Mouse (Mus musculus) right cerebral cortex, postnatal 36 days (tissue): Measurements from ENCODE around the gene Sh2d1b1.
"Not testable (repeated sequence)": the region's sequence is repeated elsewhere in the genome, so short reads cannot be mapped to it uniquely, and the experiment has no call there.

Source experiments
- DNase-seq, 2 experiments: peaks; one replicate each; pipeline ENCODE4 v3.0.0; 2022; ENCODE audit warnings: low spot score in 2 of 2, mixed read lengths in 1 of 2

Sh2d1b1 gene

DNA sequence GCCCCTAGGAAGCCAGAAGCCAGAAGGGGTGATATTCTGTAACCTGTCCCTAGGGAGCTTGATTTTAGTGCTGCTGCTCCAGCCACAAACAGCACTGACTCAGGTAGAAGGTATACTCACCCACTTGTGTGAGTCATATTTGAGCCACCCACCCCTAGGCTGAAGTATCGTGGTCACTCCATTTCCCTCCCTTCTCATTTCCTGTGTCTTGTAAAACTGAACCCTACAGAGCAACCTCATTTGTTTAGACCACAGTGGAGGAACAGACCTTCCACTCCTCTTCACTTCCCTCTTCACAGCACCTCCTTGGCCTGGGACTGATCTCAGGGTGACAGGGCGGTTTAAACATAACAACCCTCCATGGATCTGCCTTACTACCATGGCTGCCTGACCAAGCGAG is at the start of gene Sh2d1b1:
Sh2d1b1 (plus strand) TSS at position 305 of the 400 bp plus-strand sequence.
- no peak for DNase-seq

- not testable (repeated sequence) for DNase-seq
These were observed 44.4 kb upstream of the Sh2d1b1 start, which contains the start of gene Sh2d1b2 for GRCm38 (mm10) chr1:170232688-170233087. Sh2d1b2 (plus strand) TSS chr1:170232749.

GRCm38 (mm10) chr1:170245016-170245415 is 32.1 kb upstream of the Sh2d1b1 start:
- no peak for DNase-seq

GRCm38 (mm10) chr1:170254893-170255559 is 22.1 kb upstream of the Sh2d1b1 start:
- DNase-seq: no peak

DNA sequence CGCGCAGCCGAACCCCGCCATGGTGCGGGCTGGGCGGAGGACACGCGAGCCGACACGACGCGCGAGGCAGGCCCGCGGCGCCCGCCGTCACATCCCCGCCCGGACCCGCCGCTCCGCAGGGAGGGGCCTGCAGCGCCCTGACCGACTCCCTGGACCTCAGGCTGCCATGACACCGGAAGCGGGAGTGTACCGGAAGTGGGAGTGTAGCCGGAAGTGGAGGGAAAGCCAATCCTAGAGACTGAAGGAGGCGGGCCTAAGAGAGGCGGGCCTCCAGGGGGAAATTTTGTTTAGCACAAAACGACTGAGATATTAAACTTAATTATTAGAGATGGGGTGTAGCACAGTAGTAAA is 21.6 kb upstream of the Sh2d1b1 start:
- peak; percentile 69 to 80 for DNase-seq

- DNase-seq: no peak
These were observed 6.8 kb upstream of the Sh2d1b1 start for GRCm38 (mm10) chr1:170270281-170270680.

GRCm38 (mm10) chr1:170270696-170271095 is 6.4 kb upstream of the Sh2d1b1 start:
- no peak for DNase-seq

- no peak for DNase-seq
These were observed 3.9 kb upstream of the Sh2d1b1 start for GRCm38 (mm10) chr1:170273252-170273651.

DNA sequence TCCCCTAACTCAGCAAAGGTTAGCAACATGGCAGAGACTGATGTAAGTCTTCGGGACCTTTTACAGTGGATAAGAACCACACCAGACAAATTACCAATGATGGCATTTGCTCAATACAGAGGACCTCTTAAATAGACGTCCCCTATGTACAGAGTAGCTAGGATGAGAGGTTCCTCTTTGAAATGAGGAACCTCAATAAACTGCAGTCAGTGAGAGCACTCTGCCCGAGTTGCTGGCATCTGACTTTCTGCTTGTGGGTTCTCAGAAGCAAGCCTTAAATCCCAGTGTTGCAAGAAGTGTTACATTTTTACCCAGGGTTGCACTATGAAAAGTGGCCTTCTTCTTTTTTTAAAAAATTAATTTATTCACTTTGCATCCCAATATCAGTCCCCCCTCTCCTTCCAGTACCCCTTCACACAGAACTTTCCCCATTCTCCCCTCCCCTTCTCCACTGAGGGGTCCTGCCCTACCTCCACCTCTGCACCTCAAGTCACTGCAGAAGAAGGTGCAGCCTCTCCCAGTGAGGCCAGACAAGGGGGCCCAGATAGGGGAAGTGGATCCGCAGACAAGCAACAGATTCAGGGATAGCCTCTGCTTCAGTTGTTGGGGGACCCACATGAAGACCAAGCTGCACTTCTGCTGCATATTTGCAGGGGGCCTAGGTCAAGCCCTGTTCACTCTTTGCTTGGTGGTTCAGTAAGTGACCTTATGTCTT is 5.5 kb downstream of the Sh2d1b1 start:
- no peak for DNase-seq

- peak; percentile 20 to 55 for DNase-seq
These were observed 15.3 kb downstream of the Sh2d1b1 start for GRCm38 (mm10) chr1:170292239-170292951.

DNA sequence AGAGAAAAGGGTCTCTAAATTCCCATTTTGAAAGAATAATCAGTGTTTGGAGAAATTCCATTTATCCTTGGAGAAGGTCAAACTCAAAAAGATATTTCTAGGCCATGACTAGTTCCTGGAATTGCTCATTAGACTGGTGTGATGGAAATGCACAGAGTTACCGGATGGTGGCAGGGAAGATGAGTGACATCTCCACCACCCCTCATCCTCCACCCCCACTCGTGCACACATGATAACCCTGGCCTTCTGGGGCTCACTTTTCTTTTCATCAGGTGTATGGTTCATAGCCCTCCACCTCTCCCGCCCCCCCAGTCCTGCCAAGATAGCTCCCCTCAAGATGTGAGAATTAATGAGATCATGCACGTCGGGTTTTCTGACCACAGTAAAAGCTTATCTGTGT is 16.1 kb downstream of the Sh2d1b1 start:
- no peak for DNase-seq

DNA sequence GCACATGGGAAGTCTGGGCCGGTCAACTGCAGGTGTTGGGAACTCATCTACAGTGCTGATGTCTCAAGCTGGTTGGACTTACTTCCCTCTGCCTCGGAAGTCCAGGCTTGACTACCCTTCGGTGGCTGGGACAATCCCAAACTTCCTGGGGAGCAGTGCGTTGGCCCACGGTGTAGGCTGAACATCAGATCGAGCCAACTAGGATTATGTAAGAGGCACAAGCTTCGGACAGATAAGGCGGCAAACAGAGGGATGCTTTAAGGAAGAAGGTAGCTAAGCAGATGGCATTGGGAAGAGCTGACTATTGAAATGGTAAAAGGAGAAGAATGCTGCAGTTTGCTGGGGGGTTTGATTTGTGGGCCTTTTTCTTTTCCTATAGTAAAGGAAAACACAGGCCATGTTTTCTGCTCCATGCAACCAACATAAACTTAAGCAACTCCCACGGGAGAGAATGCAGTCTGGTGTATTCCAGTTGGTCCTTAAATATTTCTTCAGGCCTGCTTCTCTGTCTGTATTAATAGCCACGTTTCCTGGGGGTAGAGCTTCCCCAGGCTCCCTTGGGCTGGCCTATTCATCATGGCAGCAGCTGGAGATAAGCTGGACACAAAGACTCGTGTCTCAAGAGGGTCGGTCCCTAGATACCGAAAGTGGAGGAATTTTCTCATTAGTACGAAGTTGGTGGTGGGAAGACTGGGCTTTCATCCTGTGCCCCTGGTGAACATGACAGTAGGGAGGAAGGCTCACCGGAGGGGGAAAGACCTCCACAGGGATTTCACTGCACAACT is 17.9 kb downstream of the Sh2d1b1 start:
- DNase-seq: no peak

DNA sequence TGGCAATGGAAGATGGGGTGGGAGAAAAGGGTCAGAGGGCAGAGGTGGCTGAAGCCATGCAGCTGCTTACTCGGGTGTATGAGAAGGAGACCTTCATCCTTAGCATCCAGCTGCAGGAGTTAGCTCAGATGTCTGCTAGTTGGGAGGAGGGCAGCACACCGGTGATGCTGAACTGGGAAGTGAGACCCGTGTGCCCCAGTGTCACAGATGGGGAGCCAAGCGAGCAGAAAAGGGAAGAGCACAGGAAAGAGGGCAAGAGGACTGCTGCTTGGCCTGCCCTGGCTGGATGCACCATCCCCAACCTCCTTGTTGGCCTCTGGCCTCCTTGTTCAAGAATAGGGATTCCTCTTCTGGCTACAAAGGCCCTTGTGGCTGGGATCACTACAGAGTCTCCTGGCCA is 22.4 kb downstream of the Sh2d1b1 start:
- DNase-seq: no peak

- DNase-seq: no peak
These were observed 24.6 kb downstream of the Sh2d1b1 start for GRCm38 (mm10) chr1:170301686-170302085.

- DNase-seq: no peak
These were observed 25.3 kb downstream of the Sh2d1b1 start for GRCm38 (mm10) chr1:170302456-170302855.

DNA sequence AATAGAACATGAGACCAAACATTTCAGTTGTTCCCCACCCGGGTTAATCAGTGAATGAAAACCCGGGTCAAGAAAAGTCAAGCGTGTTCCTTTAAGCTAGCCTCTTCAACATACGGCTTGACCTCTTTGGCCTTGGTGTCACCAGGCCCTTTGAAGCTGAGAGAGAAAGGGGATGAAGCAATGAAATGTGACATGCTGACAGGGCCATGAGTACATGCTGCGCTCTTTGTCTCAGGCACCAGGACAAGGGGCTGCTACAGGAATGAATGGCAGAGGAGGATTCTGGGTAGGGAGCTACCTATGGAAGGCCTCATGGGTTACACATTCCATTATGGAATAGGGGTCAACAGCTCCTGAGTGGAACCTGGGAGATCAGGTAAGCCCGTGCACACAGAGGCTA is 26.0 kb downstream of the Sh2d1b1 start:
- no peak for DNase-seq

DNA sequence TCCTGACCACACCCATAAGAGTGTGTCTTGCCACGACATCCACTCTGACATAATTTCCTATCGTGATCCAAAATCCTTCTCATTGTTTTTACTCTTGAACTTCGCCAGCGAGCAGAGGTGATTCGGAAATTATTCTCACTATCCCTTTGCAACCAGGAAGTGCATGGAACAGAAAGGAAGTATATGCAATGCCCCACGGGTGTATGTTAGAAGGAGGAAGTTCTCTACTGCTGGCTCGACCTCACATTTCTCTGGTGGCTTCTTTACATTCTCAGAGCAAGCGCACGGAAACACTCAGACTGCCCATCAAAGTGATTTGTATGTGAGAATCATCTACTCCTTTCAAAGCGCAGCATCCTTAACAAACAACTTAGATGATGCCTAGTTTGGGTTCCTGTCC is 27.9 kb downstream of the Sh2d1b1 start:
- no peak for DNase-seq

DNA sequence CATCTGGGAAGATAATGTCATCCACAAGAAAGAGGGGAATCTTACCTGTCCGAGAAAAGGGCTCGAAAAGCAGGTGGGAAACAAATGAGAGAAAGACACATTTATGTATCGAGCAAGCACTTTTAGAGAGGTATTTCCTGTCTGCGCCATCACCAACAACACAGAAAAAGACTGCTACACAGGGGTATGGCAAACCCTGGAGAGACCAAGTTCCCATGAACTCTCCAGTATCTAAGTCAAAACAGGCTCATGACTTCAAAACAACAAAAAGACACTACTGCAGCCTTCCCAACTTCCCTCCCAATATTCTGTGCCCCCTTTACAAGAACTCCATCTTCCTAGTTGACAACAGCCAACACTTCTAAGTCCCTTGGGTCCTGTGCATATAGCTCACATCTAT is 29.1 kb downstream of the Sh2d1b1 start, which contains the start of gene Gm7694:
Gm7694 (minus strand) TSS at position 101 of the 400 bp plus-strand sequence.
- no peak for DNase-seq

- DNase-seq: no peak
These were observed 31.4 kb downstream of the Sh2d1b1 start, which contains the start of gene Spata46 for GRCm38 (mm10) chr1:170308503-170308902. Spata46 (plus strand) TSS chr1:170308803.

DNA sequence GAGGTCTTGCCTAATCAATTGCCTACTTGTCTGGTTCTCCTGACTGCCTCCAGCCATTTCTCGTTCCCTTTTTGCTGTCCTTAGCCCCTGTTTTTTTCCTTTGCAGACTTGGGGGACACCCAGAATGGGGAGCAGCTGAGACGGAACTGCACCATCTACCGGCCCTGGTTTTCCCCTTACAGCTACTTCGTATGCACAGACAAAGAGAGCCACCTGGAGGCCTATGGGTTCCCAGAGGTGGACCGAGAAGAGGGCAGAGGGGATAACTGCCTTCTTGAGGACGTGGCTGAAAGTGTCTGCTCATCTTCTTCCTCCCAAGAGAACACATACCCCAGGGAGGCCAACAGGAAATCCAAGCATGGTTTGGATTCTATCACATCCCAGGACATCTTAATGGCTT is 34.3 kb downstream of the Sh2d1b1 start:
- no peak for DNase-seq

DNA sequence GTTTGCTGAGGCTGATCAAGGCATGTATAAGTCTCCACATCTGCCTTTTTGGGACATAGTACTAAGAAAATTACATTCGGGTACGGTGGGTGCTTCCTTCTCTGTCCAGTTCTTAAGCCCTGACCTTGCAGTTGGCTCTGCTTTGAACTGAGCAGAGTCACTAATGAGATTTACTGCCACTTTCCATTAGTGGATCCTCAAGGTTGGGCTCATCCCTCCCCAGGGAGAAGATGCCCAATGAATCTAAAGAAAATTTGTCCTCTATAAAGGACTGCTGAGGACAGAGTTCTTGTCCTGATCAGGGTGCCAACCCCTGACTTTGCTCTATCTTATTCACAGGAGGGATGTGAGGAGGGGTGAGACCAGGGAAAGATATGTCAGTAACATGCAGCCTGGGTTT is 44.9 kb downstream of the Sh2d1b1 start:
- DNase-seq: no peak

DNA sequence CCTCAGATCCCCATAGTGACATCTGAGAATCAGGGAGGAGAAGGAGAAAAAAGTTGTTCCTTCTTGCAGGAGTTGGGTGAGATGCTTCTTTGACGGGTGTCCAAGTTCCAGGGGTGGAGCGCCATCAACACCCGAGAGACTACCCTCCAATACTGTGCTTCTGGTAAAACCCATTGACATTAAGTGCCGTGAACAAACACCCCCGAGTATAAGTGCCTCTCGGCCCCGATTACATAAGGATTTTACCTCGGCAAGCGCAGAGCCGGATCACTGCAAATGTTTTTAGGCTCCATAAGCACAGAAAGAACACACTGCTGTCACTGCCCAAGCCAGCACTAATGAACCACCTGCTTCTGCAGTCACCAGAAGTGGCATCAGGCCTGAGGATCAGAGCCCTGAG is 45.9 kb downstream of the Sh2d1b1 start:
- DNase-seq: no peak
